Mouse (Mus musculus): ENCODE results near the gene Rgs2. TPM values are rescaled to one million over a fixed set of nuclear protein-coding genes. Genes with fewer than 3 reads are reported as not detected.

Rgs2 gene
- polyA plus RNA-seq, 1 experiment from 2014 or later: 33.2 TPM

- Histone ChIP-seq H3K27me3 (ENCODE audit: insufficient read depth, low read length) (no peaks in the 10 kb centered on the region), H3K4me1 (ENCODE audit: insufficient read depth, low read length) (peaks cover 7% of the 10 kb centered on the region; the same call in 1 of the 2 replicates), H3K4me2 (replicated peaks; ENCODE audit: low read depth, low read length) (no peak overlapping the region), H3K27ac (ENCODE audit: low read length) (no peak overlapping the region), H3K9me3 (ENCODE audit: low read length) (no peaks in the 10 kb centered on the region), H3K4me3 (ENCODE audit: low read length) (no peak overlapping the region), H3K9ac (replicated peaks; ENCODE audit: low read length) (no peak overlapping the region), H3K36me3 (ENCODE audit: insufficient read depth, low read length) (no peaks in the 10 kb centered on the region)
- ATAC-seq (ENCODE audit: low FRiP score, low TSS enrichment): no peak
Observed at GRCm38 (mm10) chr1:144005648-144006047, 1.7 kb upstream of the Rgs2 start.

DNA sequence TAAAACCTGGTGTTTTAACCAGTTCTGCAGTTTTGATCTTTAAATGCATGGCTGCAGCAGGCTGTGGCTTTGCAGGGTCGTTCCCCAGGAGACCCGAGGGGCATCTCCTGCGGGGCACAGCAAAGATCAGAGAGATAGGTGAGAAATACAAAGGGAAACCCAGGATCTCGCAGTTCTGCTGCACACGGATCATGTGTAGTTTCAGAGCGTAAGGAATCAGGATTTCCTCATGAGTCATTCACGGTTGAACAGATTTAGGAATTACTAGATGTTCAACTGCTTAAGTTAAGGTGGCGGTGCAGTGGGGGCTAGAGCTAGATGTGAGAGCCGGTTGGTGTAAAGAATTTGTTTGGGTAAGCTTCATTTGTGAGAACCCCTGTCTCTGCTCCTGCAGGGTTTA lies 780 bp upstream of the Rgs2 start:
- H3K4me3 ChIP-seq (ENCODE audit: low read length): peak overlapping the region; percentile 66
- H3K4me2 ChIP-seq (replicated peaks; ENCODE audit: low read depth, low read length): peak overlapping the region; percentile 78
- no peaks in the 10 kb centered on the region for H3K36me3 ChIP-seq (ENCODE audit: insufficient read depth, low read length)
- ATAC-seq (ENCODE audit: low FRiP score, low TSS enrichment): 0 out of 2 replicates have a peak, but pooled peaks have one; percentile 10
- no peaks in the 10 kb centered on the region for H3K9me3 ChIP-seq (ENCODE audit: low read length)
- 3% methylated on average over 9 of the region's 9 CpGs for WGBS
- H3K9ac ChIP-seq (replicated peaks; ENCODE audit: low read length): peak overlapping the region; percentile 66
- peak overlapping the region; percentile 53 for H3K27ac ChIP-seq (ENCODE audit: low read length)
- no peaks in the 10 kb centered on the region for H3K27me3 ChIP-seq (ENCODE audit: insufficient read depth, low read length)
- peaks cover 7% of the 10 kb centered on the region; the same call in 1 of the 2 replicates for H3K4me1 ChIP-seq (ENCODE audit: insufficient read depth, low read length)

- 4% methylated on average over 10 of the region's 10 CpGs for WGBS
- H3K9ac ChIP-seq (replicated peaks; ENCODE audit: low read length): peak overlapping the region; percentile 69
- peak; percentile 11; the same call in 1 of the 2 replicates for ATAC-seq (ENCODE audit: low FRiP score, low TSS enrichment)
- H3K4me1 ChIP-seq (ENCODE audit: insufficient read depth, low read length): peaks cover 7% of the 10 kb centered on the region; the same call in 1 of the 2 replicates
- peak overlapping the region; percentile 66 for H3K4me3 ChIP-seq (ENCODE audit: low read length)
- H3K9me3 ChIP-seq (ENCODE audit: low read length): no peaks in the 10 kb centered on the region
- peak overlapping the region; percentile 78 for H3K4me2 ChIP-seq (replicated peaks; ENCODE audit: low read depth, low read length)
- H3K27ac ChIP-seq (ENCODE audit: low read length): peak overlapping the region; percentile 11; the same call in 1 of the 2 replicates
- H3K36me3 ChIP-seq (ENCODE audit: insufficient read depth, low read length): no peaks in the 10 kb centered on the region
- no peaks in the 10 kb centered on the region for H3K27me3 ChIP-seq (ENCODE audit: insufficient read depth, low read length)
Observed at GRCm38 (mm10) chr1:144003416-144003815, 545 bp downstream of the Rgs2 start.

DNA sequence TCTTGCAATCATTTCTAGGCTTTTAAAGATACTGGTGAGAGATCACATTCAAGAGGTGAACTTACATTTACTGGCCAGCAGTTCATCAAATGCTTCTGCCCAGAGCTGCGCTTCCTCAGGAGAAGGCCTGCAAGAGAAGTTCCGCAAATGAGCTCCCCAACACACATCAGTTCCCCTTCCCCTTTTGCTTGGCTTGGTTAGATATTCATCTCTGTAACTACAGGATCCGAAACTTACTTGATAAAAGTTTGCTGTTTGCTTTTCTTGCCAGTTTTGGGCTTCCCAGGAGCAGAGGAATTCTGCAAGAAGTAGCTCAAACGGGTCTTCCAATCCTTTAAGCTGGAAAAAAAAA lies 1.3 kb downstream of the Rgs2 start:
- H3K27ac ChIP-seq (ENCODE audit: low read length): no peak overlapping the region
- peak overlapping the region; percentile 69; the same call in 1 of the 2 replicates for H3K9ac ChIP-seq (replicated peaks; ENCODE audit: low read length)
- no peak for ATAC-seq (ENCODE audit: low FRiP score, low TSS enrichment)
- 58% methylated on average over 4 of the region's 4 CpGs for WGBS
- no peaks in the 10 kb centered on the region for H3K9me3 ChIP-seq (ENCODE audit: low read length)
- no peaks in the 10 kb centered on the region for H3K36me3 ChIP-seq (ENCODE audit: insufficient read depth, low read length)
- H3K27me3 ChIP-seq (ENCODE audit: insufficient read depth, low read length): no peaks in the 10 kb centered on the region
- H3K4me1 ChIP-seq (ENCODE audit: insufficient read depth, low read length): peaks cover 7% of the 10 kb centered on the region; the same call in 1 of the 2 replicates
- peak overlapping the region; percentile 78 for H3K4me2 ChIP-seq (replicated peaks; ENCODE audit: low read depth, low read length)
- H3K4me3 ChIP-seq (ENCODE audit: low read length): peak overlapping the region; percentile 66

DNA sequence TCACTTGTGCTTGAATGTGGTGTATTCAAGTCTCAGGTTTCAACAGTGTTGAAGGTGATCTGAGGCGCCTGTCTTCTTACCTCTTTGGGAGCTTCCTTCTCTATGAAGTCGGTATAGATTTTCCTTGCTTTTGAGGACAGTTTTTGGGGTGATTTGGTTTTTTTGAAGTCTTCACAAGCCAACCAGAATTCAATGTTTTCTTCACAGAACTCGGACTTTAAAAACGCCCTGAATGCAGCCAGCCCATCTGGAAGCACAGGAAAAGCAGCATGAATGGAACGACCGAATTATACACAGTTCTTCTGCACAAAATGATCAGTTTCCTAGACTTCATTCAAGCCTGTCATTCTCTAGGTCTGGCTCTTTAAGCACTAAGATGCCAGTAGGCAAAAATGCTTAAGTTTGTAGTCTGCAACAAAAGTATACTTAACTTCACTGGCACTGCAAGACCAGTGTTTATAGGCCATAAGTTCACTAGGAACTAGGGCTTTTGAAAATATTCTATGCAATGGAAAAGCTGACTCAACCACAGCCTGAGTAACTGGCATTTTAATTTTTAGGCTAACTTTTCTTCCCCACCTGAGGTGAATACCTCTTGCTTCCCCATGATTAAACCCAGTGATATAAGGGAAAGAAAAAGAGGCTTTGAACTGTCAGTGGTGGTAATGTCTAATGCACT lies 1.8 kb downstream of the Rgs2 start:
- H3K4me3 ChIP-seq (ENCODE audit: low read length): peak overlapping the region; percentile 66
- peak overlapping the region; percentile 78 for H3K4me2 ChIP-seq (replicated peaks; ENCODE audit: low read depth, low read length)
- H3K4me1 ChIP-seq (ENCODE audit: insufficient read depth, low read length): peaks cover 7% of the 10 kb centered on the region; the same call in 1 of the 2 replicates
- no peak overlapping the region for H3K9ac ChIP-seq (replicated peaks; ENCODE audit: low read length)
- 73% methylated on average over 6 of the region's 6 CpGs for WGBS
- no peaks in the 10 kb centered on the region for H3K36me3 ChIP-seq (ENCODE audit: insufficient read depth, low read length)
- no peak overlapping the region for H3K27ac ChIP-seq (ENCODE audit: low read length)
- no peaks in the 10 kb centered on the region for H3K9me3 ChIP-seq (ENCODE audit: low read length)
- no peak for ATAC-seq (ENCODE audit: low FRiP score, low TSS enrichment)
- no peaks in the 10 kb centered on the region for H3K27me3 ChIP-seq (ENCODE audit: insufficient read depth, low read length)

- Histone ChIP-seq H3K27me3 (ENCODE audit: insufficient read depth, low read length) (no peaks in the 10 kb centered on the region), H3K9ac (replicated peaks; ENCODE audit: low read length) (no peak overlapping the region), H3K27ac (ENCODE audit: low read length) (no peak overlapping the region), H3K9me3 (ENCODE audit: low read length) (no peaks in the 10 kb centered on the region), H3K4me2 (replicated peaks; ENCODE audit: low read depth, low read length) (no peak overlapping the region), H3K4me3 (ENCODE audit: low read length) (no peak overlapping the region), H3K36me3 (ENCODE audit: insufficient read depth, low read length) (no peaks in the 10 kb centered on the region), H3K4me1 (ENCODE audit: insufficient read depth, low read length) (peaks cover 7% of the 10 kb centered on the region; the same call in 1 of the 2 replicates)
- no peak for ATAC-seq (ENCODE audit: low FRiP score, low TSS enrichment)
- WGBS: 92% methylated on average over 4 of the region's 4 CpGs
Observed at GRCm38 (mm10) chr1:144000246-144000645, 3.7 kb downstream of the Rgs2 start.

GRCm38 (mm10) chr1:143999371-143999920 lies 4.5 kb downstream of the Rgs2 start:
- no peak overlapping the region for H3K4me3 ChIP-seq (ENCODE audit: low read length)
- H3K4me2 ChIP-seq (replicated peaks; ENCODE audit: low read depth, low read length): no peak overlapping the region
- H3K9ac ChIP-seq (replicated peaks; ENCODE audit: low read length): no peak overlapping the region
- H3K4me1 ChIP-seq (ENCODE audit: insufficient read depth, low read length): peaks cover 7% of the 10 kb centered on the region; the same call in 1 of the 2 replicates
- no peaks in the 10 kb centered on the region for H3K36me3 ChIP-seq (ENCODE audit: insufficient read depth, low read length)
- no peaks in the 10 kb centered on the region for H3K27me3 ChIP-seq (ENCODE audit: insufficient read depth, low read length)
- no peaks in the 10 kb centered on the region for H3K9me3 ChIP-seq (ENCODE audit: low read length)
- ATAC-seq (ENCODE audit: low FRiP score, low TSS enrichment): no peak
- WGBS: 73% methylated on average over 7 of the region's 7 CpGs
- H3K27ac ChIP-seq (ENCODE audit: low read length): no peak overlapping the region

GRCm38 (mm10) chr1:143993026-143993425 lies 10.9 kb downstream of the Rgs2 start:
- no peak overlapping the region for H3K27ac ChIP-seq (ENCODE audit: low read length)
- no peak overlapping the region for H3K9ac ChIP-seq (replicated peaks; ENCODE audit: low read length)
- no peaks in the 10 kb centered on the region for H3K36me3 ChIP-seq (ENCODE audit: insufficient read depth, low read length)
- H3K27me3 ChIP-seq (ENCODE audit: insufficient read depth, low read length): no peaks in the 10 kb centered on the region
- ATAC-seq (ENCODE audit: low FRiP score, low TSS enrichment): no peak
- H3K9me3 ChIP-seq (ENCODE audit: low read length): no peaks in the 10 kb centered on the region
- no peak overlapping the region for H3K4me2 ChIP-seq (replicated peaks; ENCODE audit: low read depth, low read length)
- H3K4me1 ChIP-seq (ENCODE audit: insufficient read depth, low read length): no peaks in the 10 kb centered on the region
- WGBS: 80% methylated on average over 1 of the region's 1 CpGs
- H3K4me3 ChIP-seq (ENCODE audit: low read length): no peak overlapping the region

DNA sequence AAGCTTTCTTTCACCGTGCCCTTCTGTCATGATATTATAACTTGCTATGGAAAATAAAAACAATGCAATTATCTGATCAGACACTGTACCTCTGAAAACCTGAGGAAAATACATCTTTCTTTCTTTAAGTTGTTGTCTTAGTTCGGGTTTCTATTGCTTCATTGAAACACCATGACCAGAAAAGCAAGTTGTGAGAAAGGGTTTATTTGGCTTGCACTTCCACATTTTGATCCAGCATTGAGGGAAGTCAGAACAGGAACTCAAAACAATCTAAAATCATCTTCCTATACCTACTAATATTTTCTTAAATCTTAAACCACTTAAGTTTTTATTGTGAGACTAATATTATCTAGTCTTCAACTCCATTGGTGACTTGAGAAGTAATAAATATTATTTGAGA lies 11.4 kb downstream of the Rgs2 start:
- no peak for ATAC-seq (ENCODE audit: low FRiP score, low TSS enrichment)
- Histone ChIP-seq H3K4me2 (replicated peaks; ENCODE audit: low read depth, low read length) (no peak overlapping the region), H3K9ac (replicated peaks; ENCODE audit: low read length) (no peak overlapping the region), H3K4me1 (ENCODE audit: insufficient read depth, low read length) (no peaks in the 10 kb centered on the region), H3K9me3 (ENCODE audit: low read length) (no peaks in the 10 kb centered on the region), H3K27me3 (ENCODE audit: insufficient read depth, low read length) (no peaks in the 10 kb centered on the region), H3K4me3 (ENCODE audit: low read length) (no peak overlapping the region), H3K27ac (ENCODE audit: low read length) (no peak overlapping the region), H3K36me3 (ENCODE audit: insufficient read depth, low read length) (no peaks in the 10 kb centered on the region)
- 84% methylated on average over 2 of the region's 2 CpGs for WGBS

DNA sequence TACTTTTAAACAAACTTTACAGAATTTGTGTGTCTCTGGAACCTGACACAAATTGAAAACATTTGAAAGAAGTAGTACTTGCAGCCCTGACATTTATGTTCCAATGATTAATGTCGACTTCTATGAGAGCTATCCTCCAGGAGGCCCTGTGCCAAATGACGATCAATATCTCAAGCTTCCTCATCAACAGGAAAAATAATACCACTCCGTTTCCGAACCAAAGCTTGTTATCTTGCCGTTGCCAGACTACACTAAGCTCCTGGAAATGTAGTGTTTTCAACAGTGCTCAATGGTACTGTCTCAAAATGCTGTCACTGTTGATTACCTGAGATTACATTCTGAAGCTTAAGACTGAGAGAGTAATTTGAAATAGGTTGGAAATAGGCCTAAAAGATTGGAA lies 13.7 kb downstream of the Rgs2 start:
- no peak overlapping the region for H3K4me3 ChIP-seq (ENCODE audit: low read length)
- H3K27me3 ChIP-seq (ENCODE audit: insufficient read depth, low read length): no peaks in the 10 kb centered on the region
- no peaks in the 10 kb centered on the region for H3K36me3 ChIP-seq (ENCODE audit: insufficient read depth, low read length)
- no peaks in the 10 kb centered on the region for H3K4me1 ChIP-seq (ENCODE audit: insufficient read depth, low read length)
- no peak for ATAC-seq (ENCODE audit: low FRiP score, low TSS enrichment)
- no peak overlapping the region for H3K27ac ChIP-seq (ENCODE audit: low read length)
- no peak overlapping the region for H3K9ac ChIP-seq (replicated peaks; ENCODE audit: low read length)
- H3K4me2 ChIP-seq (replicated peaks; ENCODE audit: low read depth, low read length): no peak overlapping the region
- 22% methylated on average over 5 of the region's 5 CpGs for WGBS
- H3K9me3 ChIP-seq (ENCODE audit: low read length): no peaks in the 10 kb centered on the region
